Mouse (Mus musculus) neural tube, embryonic 13.5 days (tissue): ENCODE results near the gene Lce1m. TPM values are rescaled to one million over a fixed set of nuclear protein-coding genes. Genes with fewer than 3 reads are reported as not detected.
"Not testable (repeated sequence)": the region's sequence is repeated elsewhere in the genome, so short reads cannot be mapped to it uniquely, and the experiment has no call there.

Source experiments
- ATAC-seq: fragments of 200-750 bp; cut with Nextera tagmentation; 2 replicates; pipeline ENCODE4 v1.8.0; 2017; ENCODE audit warnings: low read depth, mild to moderate bottlenecking, moderate TSS enrichment, moderate library complexity
- H3K27ac ChIP-seq: fragments of 300-500 bp; sonication (generic); replicated peaks from 2 replicates; pipeline ENCODE4 v1.5.1; 2015; ENCODE audit warnings: moderate library complexity, mild to moderate bottlenecking, inconsistent platforms
- H3K27me3 ChIP-seq: fragments of 300-500 bp; sonication (generic); 2 replicates; pipeline ENCODE4 v1.6.1; 2015; ENCODE audit warnings: mild to moderate bottlenecking, inconsistent platforms
- H3K36me3 ChIP-seq: fragments of 300-500 bp; sonication (generic); 2 replicates; pipeline ENCODE4 v1.6.1; 2015; ENCODE audit warnings: mild to moderate bottlenecking, inconsistent platforms
- H3K4me1 ChIP-seq: fragments of 300-500 bp; sonication (generic); replicated peaks from 2 replicates; pipeline ENCODE4 v1.6.1; 2015; ENCODE audit warnings: inconsistent platforms
- H3K4me2 ChIP-seq: fragments of 300-500 bp; sonication (generic); 2 replicates; pipeline ENCODE4 v1.6.1; 2015; ENCODE audit warnings: inconsistent platforms, mild to moderate bottlenecking, moderate library complexity
- H3K4me3 ChIP-seq: fragments of 300-500 bp; sonication (generic); 2 replicates; pipeline ENCODE4 v1.5.1; 2015; ENCODE audit warnings: mild to moderate bottlenecking, inconsistent platforms
- H3K9ac ChIP-seq: fragments of 300-500 bp; sonication (generic); 2 replicates; pipeline ENCODE4 v1.6.1; 2015; ENCODE audit warnings: moderate library complexity, mild to moderate bottlenecking, inconsistent platforms
- H3K9me3 ChIP-seq: fragments of 300-500 bp; sonication (generic); 2 replicates; pipeline ENCODE4 v1.6.1; 2016; ENCODE audit warnings: inconsistent platforms
- WGBS: fragments of 180-500 bp; shearing (Covaris S2); methylation state at CpG from one replicate; pipeline ENCODE4 v1.1.7; 2015; 5-methylcytosine and 5-hydroxymethylcytosine counted together
- polyA plus RNA-seq: library from polyadenylated mRNA; unstranded; fragments of >200 nt; fragmentation: Nextera tagmentation; extraction: Ambion mirVana; gene quantifications from 2 replicates; pipeline ENCODE4 v1.2.1, GENCODE M21; 2015

Gene Lce1m
- polyA plus RNA-seq: not detected in 2 replicates

- no peaks in the 10 kb centered on the region for H3K36me3 ChIP-seq
- H3K27ac ChIP-seq: no peak within 1 kb of the TSS
- ATAC-seq: no peak
- H3K4me3 ChIP-seq: no peak within 1 kb of the TSS
- H3K9ac ChIP-seq: no peak within 1 kb of the TSS
- WGBS: 93% methylated on average over 2 of the region's 2 CpGs
- H3K27me3 ChIP-seq: no peaks in the 10 kb centered on the region
- no peak within 1 kb of the TSS for H3K4me2 ChIP-seq
- no peaks in the 10 kb centered on the region for H3K9me3 ChIP-seq
- H3K4me1 ChIP-seq: peaks cover 8% of the 10 kb centered on the region; the same call in 1 of the 2 replicates
These were observed at the start of gene Lce1m for GRCm38 (mm10) chr3:93018960-93019359. TSS of gene Lce1m (minus strand) at chr3:93019060.

DNA sequence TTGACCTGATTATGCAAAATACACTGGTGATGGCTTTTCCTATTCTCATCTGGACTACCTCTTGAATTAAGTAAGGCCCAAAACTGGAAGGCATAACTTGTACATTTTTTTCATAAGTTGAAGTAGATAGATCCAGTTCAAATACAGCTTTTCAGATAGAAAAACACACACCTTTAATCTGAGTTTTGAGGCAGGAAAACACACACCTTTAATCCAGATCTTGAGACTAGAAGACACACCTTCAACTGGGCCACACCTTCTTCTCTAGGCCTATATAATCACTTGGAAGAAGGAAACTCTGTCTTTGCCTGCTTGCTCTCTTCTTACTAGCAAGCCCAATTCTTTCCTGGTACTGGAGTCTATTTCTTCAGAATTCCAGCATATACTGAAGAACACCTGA, 49.7 kb upstream of the Lce1m start, which contains the start of gene Gm4858:
Gene Gm4858, plus strand, starts transcription at position 301 of the 400 bp plus-strand sequence.
- H3K27ac ChIP-seq, H3K27me3 ChIP-seq, H3K9ac ChIP-seq, H3K36me3 ChIP-seq, H3K4me2 ChIP-seq, H3K4me3 ChIP-seq, ATAC-seq, H3K4me1 ChIP-seq, H3K9me3 ChIP-seq: not testable (repeated sequence)

GRCm38 (mm10) chr3:93052826-93053474, 34.1 kb upstream of the Lce1m start:
- WGBS: 56% methylated on average over 10 of the region's 10 CpGs
- no peak overlapping the region for H3K4me2 ChIP-seq
- H3K9me3 ChIP-seq: no peaks in the 10 kb centered on the region
- no peaks in the 10 kb centered on the region for H3K4me1 ChIP-seq
- H3K9ac ChIP-seq: no peak overlapping the region
- no peak overlapping the region for H3K4me3 ChIP-seq
- no peak overlapping the region for H3K27ac ChIP-seq
- no peaks in the 10 kb centered on the region for H3K27me3 ChIP-seq
- no peak for ATAC-seq
- no peaks in the 10 kb centered on the region for H3K36me3 ChIP-seq

DNA sequence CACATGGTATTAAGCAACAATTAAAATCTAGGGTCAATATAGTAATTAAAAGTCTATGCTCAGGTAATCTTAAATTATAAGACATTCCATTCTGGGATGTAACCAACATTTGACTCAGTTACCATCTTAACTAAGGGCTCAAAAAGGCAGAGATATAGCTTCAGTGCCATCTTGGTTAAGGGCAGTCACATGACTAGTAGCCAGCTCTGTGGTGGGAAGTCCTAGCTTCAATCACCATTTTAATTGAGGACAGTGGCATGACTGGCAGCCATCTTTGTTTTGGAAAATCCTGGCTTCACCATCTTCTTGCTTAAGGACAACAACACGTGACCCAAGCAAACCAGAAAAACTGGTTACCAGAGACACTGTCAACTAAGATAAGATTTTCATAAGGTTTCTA, 31.3 kb upstream of the Lce1m start:
- no peak overlapping the region for H3K4me2 ChIP-seq
- H3K4me1 ChIP-seq: no peaks in the 10 kb centered on the region
- no peaks in the 10 kb centered on the region for H3K27me3 ChIP-seq
- ATAC-seq: no peak
- no peak overlapping the region for H3K27ac ChIP-seq
- H3K9me3 ChIP-seq: no peaks in the 10 kb centered on the region
- no peaks in the 10 kb centered on the region for H3K36me3 ChIP-seq
- H3K4me3 ChIP-seq: no peak overlapping the region
- 98% methylated on average over 1 of the region's 1 CpGs for WGBS
- no peak overlapping the region for H3K9ac ChIP-seq

DNA sequence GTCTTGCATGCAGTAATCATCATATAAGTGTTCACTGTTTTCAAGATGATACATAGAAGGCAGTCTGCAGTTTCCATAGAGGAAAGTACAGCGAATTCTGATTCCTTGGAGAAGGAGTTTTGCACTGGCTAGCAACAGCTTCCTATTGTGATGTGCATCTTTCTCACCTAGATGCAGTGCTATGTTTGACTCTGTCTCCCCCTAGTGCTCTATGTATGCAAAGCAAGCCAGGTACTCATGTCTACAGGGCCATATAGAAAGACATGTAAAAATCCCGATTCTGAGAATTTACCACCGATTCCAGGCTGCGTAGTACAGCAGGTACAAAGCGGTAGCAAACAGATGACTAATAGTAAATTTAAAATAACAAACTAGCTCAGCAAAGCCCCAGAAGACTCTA, 12.6 kb upstream of the Lce1m start:
- Histone ChIP-seq H3K4me2 (no peak overlapping the region), H3K36me3 (no peaks in the 10 kb centered on the region), H3K4me1 (no peaks in the 10 kb centered on the region), H3K9me3 (no peaks in the 10 kb centered on the region), H3K9ac (no peak overlapping the region), H3K27ac (no peak overlapping the region), H3K4me3 (no peak overlapping the region), H3K27me3 (no peaks in the 10 kb centered on the region)
- 66% methylated on average over 5 of the region's 5 CpGs for WGBS
- peak; percentile 93 for ATAC-seq

DNA sequence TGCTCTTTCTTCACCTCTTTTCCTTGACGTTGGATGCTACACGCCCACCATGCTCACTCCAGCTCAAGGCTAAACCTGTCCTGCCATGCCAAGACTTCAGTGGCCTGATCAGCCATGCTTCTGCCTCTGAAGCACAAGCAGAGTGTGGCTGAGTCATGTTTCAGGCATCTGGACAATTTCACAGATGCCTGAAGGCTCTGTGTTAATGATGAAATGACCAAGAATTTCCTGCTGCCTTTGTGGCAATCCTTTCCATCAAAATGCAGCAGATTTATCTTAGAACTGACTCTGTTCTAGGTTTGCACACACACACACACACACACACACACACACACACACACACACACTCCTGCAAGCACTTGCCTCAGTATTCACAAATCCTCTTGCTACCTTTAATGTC, 6.6 kb upstream of the Lce1m start:
- Histone ChIP-seq H3K9ac (no peak overlapping the region), H3K4me3 (no peak overlapping the region), H3K36me3 (no peaks in the 10 kb centered on the region), H3K27ac (no peak overlapping the region), H3K9me3 (no peaks in the 10 kb centered on the region), H3K4me2 (no peak overlapping the region), H3K27me3 (no peaks in the 10 kb centered on the region), H3K4me1 (no peaks in the 10 kb centered on the region)
- 78% methylated on average over 2 of the region's 2 CpGs for WGBS
- no peak for ATAC-seq

DNA sequence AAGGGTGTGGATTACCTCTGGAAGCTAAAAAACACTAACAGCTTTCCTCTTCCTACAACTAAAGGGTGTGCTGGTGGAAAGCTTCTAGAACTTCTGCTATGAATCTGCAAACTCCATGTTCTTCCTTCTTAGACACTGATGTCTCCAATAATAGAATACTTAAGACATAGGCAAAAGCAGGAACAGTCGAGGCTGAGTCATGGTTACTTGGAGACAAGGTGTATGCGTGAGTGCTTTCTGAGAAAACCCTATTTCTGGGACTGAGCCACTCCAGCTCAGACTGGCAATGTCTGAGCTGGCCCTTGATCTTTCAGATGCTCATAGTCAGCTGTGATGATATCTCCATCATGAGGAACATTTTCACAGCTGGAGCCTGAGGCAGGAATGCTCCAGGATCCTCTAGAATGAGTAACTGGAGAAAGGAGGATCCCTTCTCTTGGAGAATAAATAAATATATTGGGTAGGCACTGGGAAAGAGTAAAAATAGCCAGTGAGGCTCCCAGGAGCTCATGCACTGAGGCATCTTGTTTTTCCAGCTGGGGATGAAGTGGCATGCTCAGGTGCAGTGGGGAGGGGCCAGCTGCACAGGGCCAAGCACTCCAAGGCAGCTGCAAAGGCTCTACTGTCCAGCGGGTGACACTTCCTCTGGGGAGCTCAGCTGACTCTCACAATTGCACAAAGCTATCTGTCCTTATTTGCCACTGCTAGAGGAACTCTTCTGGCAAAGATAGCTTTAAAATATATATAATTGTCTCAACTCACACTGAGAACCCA, 4.7 kb upstream of the Lce1m start:
- WGBS: 93% methylated on average over 3 of the region's 3 CpGs
- H3K9ac ChIP-seq: no peak overlapping the region

DNA sequence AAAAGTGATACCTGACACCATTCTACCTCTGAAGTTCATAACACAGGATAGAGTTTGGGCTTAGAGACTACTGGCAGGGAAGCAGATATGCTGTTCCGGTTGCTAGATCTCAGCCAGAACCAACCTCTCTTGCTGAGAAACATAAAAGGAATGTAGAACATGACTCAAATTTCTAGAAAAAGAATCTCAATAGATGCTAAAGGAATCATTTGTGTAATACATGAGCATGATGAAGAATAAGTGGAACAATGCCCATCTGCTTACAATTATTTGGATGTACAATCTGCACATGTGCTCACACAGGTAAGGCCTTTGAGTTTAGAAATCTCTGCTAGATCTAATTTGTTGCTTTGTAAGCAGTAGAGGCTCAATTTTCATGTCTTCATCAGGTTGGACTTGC, 2.3 kb upstream of the Lce1m start:
- H3K9ac ChIP-seq: no peak overlapping the region
- H3K36me3 ChIP-seq: no peaks in the 10 kb centered on the region
- no peak overlapping the region for H3K4me3 ChIP-seq
- 91% methylated on average over 1 of the region's 1 CpGs for WGBS
- H3K27me3 ChIP-seq: no peaks in the 10 kb centered on the region
- no peak for ATAC-seq
- no peaks in the 10 kb centered on the region for H3K9me3 ChIP-seq
- no peak overlapping the region for H3K27ac ChIP-seq
- H3K4me1 ChIP-seq: no peaks in the 10 kb centered on the region
- H3K4me2 ChIP-seq: no peak overlapping the region

More for the DNA sequence above, 4.7 kb upstream of the Lce1m start:
- no peak overlapping the region for H3K4me3 ChIP-seq
- H3K4me1 ChIP-seq: no peaks in the 10 kb centered on the region
- H3K27me3 ChIP-seq: no peaks in the 10 kb centered on the region
- ATAC-seq: no peak
- H3K36me3 ChIP-seq: no peaks in the 10 kb centered on the region
- H3K9me3 ChIP-seq: no peaks in the 10 kb centered on the region
- H3K27ac ChIP-seq: no peak overlapping the region
- H3K4me2 ChIP-seq: no peak overlapping the region

DNA sequence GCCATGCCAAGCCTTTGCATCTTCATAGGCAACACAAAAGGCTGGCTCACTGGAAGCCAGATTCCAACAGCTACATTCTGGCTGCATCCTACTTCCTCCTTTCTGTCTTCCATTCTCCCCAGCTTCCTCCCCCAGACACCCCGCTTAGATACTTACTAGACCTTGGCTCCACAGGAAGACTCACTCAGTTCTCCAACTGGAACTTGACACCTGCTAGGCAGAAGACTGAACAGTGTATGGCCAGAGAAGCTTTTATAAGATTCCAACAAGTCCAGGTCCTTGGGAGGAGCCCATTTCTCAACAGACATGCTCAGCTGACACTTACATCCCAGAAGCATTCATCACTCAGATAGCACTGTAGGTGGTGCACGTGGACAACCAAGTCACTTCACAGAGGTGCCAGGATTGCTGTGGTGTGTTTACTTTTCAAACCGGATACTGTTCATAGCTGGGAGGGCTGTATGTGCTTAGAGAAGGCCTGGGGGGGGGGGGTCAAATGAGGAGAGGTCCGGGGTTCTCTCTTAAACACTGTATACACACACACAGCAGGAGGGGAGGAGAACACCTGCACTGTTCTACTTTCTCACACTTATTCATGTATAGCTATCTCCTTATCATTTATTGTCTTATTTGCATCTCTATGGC, 3.3 kb downstream of the Lce1m start, which contains the start of gene Crct1:
Gene Crct1, minus strand, starts transcription at position 228 of the 645 bp plus-strand sequence.
- Histone ChIP-seq H3K9ac (peak within 1 kb of the TSS; percentile 69), H3K27ac (no peak within 1 kb of the TSS; the same call in 1 of the 2 replicates), H3K4me2 (peak within 1 kb of the TSS; percentile 88), H3K9me3 (no peaks in the 10 kb centered on the region), H3K36me3 (no peaks in the 10 kb centered on the region), H3K27me3 (no peaks in the 10 kb centered on the region), H3K4me3 (peak within 1 kb of the TSS; percentile 50), H3K4me1 (peaks cover 8% of the 10 kb centered on the region; the same call in 1 of the 2 replicates)
- WGBS: 35% methylated on average over 4 of the region's 4 CpGs
- no peak for ATAC-seq

DNA sequence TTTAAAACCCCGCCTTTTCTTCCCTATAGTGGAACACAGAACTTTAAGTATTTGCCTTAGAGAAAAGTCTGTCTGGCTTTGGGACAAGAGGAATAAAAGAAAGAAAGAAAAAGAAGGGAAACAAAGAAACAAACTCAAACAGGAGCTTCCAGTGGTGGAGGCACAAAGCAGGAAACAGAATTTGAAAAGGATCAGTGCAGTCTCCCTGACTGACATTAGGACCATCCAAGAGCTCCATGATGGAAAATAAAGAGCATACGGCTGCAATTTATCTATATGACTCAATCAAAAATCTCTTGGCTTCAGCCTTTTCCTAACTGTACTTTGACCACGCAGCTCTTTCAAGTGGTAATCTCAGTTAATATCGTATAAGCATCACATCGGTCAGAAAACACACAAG, 4.0 kb downstream of the Lce1m start:
- peak overlapping the region; percentile 69 for H3K9ac ChIP-seq
- H3K27ac ChIP-seq: no peak overlapping the region
- H3K4me2 ChIP-seq: peak overlapping the region; percentile 88
- H3K27me3 ChIP-seq: no peaks in the 10 kb centered on the region
- no peaks in the 10 kb centered on the region for H3K9me3 ChIP-seq
- 21% methylated on average over 5 of the region's 5 CpGs for WGBS
- H3K4me3 ChIP-seq: peak overlapping the region; percentile 50
- H3K4me1 ChIP-seq: peaks cover 8% of the 10 kb centered on the region; the same call in 1 of the 2 replicates
- peak; percentile 54; the same call in 1 of the 2 replicates for ATAC-seq
- no peaks in the 10 kb centered on the region for H3K36me3 ChIP-seq

DNA sequence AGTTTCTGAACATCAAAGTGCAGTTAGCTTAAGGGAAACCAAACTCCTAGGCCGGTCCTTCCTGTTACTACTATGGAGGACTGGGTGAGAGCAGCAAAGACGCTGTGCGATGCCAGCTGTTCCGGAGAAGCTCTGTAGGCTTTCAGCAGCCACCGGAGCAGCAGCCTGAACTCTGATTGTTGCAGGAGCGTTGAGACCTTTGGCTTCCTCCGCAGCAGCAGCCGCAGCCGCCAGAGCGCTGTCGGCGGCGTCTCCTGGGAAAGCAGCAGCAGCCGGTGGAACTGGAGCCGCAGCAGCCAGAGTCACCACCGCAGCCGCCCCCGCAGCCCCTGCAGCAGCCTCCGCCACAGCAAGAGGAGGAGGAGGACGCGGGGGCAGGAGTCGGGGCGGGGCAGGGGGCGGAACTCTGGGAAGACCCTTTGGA, 4.5 kb downstream of the Lce1m start:
- Histone ChIP-seq H3K27ac (no peak overlapping the region; the same call in 1 of the 2 replicates), H3K4me3 (peak overlapping the region; percentile 50), H3K36me3 (no peaks in the 10 kb centered on the region), H3K9me3 (no peaks in the 10 kb centered on the region), H3K9ac (peak overlapping the region; percentile 69), H3K27me3 (no peaks in the 10 kb centered on the region), H3K4me1 (peaks cover 8% of the 10 kb centered on the region; the same call in 1 of the 2 replicates), H3K4me2 (peak overlapping the region; percentile 88)
- 1% methylated on average over 24 of the region's 24 CpGs for WGBS
- peak; percentile 83 for ATAC-seq

- ATAC-seq: no peak
- Histone ChIP-seq H3K9me3 (no peaks in the 10 kb centered on the region), H3K9ac (no peak overlapping the region), H3K36me3 (no peaks in the 10 kb centered on the region), H3K27ac (no peak overlapping the region), H3K4me2 (no peak overlapping the region), H3K4me1 (no peaks in the 10 kb centered on the region), H3K27me3 (no peaks in the 10 kb centered on the region), H3K4me3 (no peak overlapping the region)
- 66% methylated on average over 4 of the region's 4 CpGs for WGBS
These were observed 16.0 kb downstream of the Lce1m start for GRCm38 (mm10) chr3:93002843-93003242.
